Mouse (Mus musculus) c-Kit-positive CD71-negative TER-119-negative erythroid progenitor cells, embryonic 14.5 days (primary cell): Measurements from ENCODE around the gene Peak1.
"Not testable (repeated sequence)": the region's sequence is repeated elsewhere in the genome, so short reads cannot be mapped to it uniquely, and the experiment has no call there.

Experiments
- DNase-seq: peaks from one replicate; pipeline ENCODE4 v3.0.0-alpha.2; 2013; ENCODE audit warnings: low read depth

Gene Peak1

GRCm38 (mm10) chr9:56417948-56418737 is at the start of gene Peak1, which contains the start of gene Hmg20a:
TSS of gene Peak1 (minus strand) at chr9:56418067.
TSS of gene Hmg20a (plus strand) at chr9:56418609.
- peak; percentile 100 for DNase-seq

GRCm38 (mm10) chr9:56466251-56466650 is 48.4 kb upstream of the Peak1 start:
- DNase-seq, result no peak

- peak; percentile 56 for DNase-seq
Measured at GRCm38 (mm10) chr9:56464863-56465654, 47.2 kb upstream of the Peak1 start.

GRCm38 (mm10) chr9:56463686-56464515 is 46.0 kb upstream of the Peak1 start:
- peak; percentile 7 for DNase-seq

DNA sequence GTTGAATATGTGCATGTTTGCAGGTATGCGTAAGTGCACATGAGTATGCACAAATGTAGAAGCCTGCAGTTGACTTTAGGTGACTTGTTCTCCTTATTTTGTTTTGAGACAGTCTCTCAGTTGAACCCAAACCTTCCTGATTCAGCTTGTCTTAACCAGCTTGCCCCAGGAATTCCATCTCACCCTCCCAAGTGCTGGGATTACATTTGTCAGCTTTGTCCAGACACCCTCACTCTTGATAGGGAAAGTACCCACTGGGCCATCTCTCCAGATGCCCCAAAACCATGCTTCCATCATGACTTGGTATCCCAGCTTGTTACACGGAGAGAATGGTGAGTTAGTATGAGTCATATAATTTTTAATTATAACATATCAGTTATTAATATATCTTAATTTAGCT is 45.2 kb upstream of the Peak1 start:
- DNase-seq, result no peak

DNA sequence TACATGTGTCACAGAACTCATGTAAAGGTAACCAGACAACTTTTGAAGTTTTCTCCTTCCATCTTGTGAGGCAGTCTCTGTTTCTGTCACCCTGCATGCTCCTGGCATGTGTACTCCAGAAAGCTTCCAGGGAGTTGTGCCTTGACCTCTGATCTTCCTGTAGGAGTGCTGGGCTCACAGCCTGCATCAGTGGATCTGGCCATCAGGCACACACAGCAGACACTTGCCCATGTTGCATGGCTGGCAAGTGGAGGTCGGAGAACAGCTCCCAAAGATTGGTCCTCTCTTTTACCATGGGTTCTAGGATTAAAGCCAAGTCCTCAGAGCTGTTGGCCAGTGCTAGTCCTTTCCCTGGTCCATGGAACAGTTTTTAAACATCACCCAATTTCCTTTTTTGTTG is 44.7 kb upstream of the Peak1 start:
- DNase-seq, result no peak

DNA sequence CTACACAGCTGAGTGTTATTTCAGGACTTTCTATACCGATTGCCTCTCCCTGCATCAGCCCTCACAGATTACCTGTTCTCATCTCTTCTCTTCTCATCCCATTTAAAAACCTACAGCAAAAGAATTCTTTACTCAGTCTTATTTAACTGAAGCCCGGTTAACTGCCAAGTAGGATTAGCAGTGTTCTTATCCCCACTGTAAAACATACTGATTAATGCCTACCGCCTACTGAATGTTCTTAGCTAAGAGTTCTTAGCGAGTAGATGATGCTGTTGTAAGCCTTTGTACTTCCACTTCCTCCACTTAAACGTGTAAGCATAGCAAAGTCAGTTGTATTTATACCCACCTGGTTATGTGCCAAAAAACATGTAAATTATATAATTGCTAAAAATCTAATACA is 43.1 kb upstream of the Peak1 start:
- no peak for DNase-seq

DNA sequence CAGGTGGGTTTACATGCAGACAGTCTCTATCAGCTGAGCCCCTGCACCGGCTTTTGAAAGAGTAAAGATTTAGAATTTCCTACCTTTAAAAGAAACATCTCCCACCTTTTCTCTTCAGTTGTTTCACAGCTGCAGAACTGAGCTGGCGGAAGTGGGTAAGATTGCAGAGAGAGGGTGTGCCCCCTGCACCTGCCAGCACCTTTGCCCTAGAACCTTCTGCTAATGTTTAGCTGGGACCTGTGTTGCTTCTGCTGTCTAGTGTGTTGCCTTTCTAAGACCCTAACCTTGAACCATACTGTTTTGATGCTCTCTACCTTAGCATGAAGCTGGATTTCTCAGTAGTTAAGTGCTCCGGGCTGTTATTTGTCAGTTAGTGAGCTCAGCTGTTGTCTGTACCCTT is 38.6 kb upstream of the Peak1 start:
- no peak for DNase-seq

GRCm38 (mm10) chr9:56453038-56453815 is 35.4 kb upstream of the Peak1 start:
- no peak for DNase-seq

GRCm38 (mm10) chr9:56451570-56451969 is 33.7 kb upstream of the Peak1 start:
- no peak for DNase-seq

- DNase-seq, result no peak
Measured at GRCm38 (mm10) chr9:56439699-56440098, 21.8 kb upstream of the Peak1 start.

DNA sequence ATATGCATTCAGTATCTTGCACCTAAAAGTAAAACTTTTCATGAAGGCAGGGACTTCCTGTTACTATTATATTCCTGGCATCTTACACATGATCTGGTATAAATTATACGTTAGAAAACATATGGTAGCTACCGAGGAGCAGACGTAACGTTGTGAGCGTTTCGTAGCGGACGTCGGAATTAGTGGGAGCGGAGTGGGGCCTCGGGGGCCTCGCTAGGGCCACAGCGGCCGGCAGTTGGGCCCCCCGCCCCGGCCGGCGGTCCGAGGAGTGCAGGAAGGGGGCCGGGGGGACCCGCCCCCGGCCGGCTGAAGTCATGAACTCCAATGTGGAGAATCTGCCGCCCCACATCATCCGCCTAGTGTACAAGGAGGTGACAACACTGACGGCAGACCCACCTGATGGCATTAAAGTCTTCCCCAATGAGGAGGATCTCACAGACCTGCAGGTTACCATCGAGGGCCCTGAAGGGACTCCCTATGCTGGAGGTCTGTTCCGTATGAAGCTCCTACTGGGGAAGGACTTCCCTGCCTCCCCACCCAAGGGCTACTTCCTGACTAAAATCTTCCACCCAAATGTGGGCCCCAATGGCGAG is 19.5 kb upstream of the Peak1 start:
- DNase-seq, result not testable (repeated sequence)

GRCm38 (mm10) chr9:56435821-56436526 is 18.1 kb upstream of the Peak1 start:
- DNase-seq, result no peak

DNA sequence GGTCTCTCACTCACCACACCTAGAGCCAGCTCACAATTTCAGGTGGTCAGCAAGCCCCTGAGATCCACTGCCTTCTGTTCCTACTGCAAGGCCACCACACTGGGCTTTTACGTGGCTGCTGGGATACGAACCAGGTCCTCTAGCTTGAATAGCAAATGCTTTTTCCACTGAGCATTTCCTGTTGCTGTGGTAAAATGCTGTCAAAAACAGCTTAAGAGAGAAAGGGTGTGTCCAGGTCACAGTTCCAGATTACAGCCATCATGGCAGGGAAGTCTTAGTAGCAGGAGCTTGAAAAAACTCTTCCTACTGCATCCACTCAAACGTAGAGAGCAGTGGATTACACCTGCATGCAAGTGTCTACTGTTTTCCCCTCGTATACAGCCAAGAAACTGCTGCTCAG is 7.0 kb upstream of the Peak1 start:
- DNase-seq, result no peak

DNA sequence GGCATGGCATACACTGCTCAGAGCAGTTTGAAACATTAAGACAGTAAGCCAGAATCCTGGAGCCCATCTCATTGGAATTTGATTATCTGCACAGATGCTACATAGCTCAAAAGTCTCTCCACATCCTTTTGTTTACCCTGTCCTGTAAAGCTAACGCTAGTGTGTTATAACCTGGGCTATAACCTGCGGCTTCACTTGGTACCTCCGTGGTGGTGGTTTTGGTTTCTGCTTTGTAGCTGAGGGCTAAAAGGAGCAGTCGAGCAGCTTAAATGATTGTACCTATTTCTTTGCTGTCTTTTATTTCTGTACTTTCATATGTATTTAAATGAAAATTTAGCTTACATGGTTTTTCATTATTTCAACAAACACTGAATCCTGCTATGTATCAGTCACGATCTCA is 4.1 kb upstream of the Peak1 start:
- no peak for DNase-seq

DNA sequence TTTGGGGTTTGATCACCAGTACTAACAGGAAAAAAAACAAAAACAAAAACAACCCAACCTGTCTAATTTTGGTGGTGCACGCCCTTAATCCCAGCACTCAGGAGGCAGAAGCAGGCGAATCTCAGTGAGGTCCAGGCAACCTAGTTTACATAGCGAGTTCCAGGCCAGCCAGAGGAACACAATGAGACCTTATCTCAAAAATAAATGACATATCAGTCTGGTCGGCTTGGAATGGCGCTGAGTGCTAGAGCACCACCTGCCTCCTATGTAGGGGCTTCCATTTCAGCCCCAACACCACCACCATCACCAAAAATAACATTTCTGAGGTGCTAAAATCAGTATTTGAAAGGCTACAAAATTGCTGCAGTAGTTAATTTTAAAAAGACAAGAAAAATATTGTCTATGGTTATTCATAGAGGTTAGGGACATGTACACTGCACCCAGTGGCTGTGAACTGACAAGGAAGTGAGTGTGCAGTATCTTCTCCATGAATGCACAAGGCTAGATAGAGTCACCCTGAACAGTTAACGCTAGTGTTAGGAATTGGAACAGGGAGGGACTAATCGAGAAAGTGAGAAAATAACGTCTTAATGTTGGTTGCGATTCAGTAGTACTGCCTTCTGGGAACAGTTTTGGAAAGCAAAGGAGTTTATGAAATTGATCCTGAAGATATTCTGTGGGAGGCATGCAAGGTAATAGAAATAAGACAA is 3.2 kb upstream of the Peak1 start:
- DNase-seq, result no peak

DNA sequence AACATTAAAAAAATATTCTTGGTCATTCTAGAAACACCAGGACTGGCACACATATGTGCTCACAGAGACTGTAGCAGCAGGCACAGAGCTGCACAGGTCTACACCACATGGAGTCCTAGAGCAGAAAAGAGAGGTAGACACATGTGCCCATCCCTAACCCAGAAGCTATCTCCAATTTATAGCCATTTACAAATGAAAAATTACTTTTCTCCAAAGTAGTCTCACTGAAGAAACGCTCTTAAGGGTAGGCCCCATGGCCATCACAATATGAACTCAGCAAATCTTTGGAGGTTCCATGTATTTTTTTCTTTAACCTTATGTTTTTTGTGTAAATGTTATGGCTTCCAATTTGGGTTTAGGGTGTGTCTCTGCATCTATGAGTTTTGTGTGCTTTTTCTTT is 2.4 kb upstream of the Peak1 start:
- no peak for DNase-seq

DNA sequence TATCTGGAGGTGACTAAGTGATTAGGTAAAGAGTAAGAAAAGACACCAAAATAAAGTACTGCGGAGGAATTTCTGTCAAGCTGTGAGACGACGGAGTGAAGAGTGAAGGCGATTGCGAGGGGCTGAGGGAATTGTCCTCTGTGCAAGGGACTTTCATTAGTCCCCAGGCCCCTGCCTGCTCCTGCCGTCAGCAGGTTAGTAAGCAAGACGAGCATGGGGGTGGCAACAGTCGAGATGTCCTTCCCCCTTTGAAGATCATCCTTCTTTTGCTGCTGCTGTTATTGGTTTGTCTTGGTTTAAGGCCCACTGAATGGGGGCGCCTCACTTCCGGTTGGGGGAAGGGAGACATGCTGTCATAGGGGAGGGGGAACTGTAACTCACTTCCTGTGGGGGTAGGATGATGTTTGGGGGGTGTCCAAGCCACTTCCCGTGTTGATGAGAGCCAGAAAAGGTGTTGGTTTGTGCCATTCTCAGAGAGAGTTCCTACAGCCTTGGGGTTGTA is 922 bp upstream of the Peak1 start:
- peak; percentile 84 for DNase-seq

- DNase-seq, result peak; percentile 65
Measured at GRCm38 (mm10) chr9:56417415-56417947, 386 bp downstream of the Peak1 start.
